Mouse (Mus musculus): ENCODE results near the gene Gm4881. TPM values are rescaled to one million over a fixed set of nuclear protein-coding genes. Genes with fewer than 3 reads are reported as not detected.

Gene Gm4881
- polyA plus RNA-seq, 1 experiment from 2014 or later, result 2.0 TPM

- Histone ChIP-seq H3K36me3 (peaks cover 3% of the 10 kb centered on the region), H3K27ac (replicated peaks) (peak within 1 kb of the TSS; percentile 86), H3K27me3 (replicated peaks) (no peaks in the 10 kb centered on the region), H3K9me3 (replicated peaks) (no peaks in the 10 kb centered on the region), H3K4me1 (peaks cover 14% of the 10 kb centered on the region), H3K4me2 (peak within 1 kb of the TSS; percentile 75), H3K4me3 (replicated peaks) (peak within 1 kb of the TSS; percentile 79), H3K9ac (replicated peaks) (peak within 1 kb of the TSS; percentile 90)
- peak; percentile 92 for ATAC-seq (ENCODE audit: low FRiP score)
- WGBS, result under 1% methylated on average over 45 of the region's 45 CpGs
These were observed 27.9 kb upstream of the Gm4881 start, which contains the start of gene Rabac1 for GRCm38 (mm10) chr7:24971972-24972893. Rabac1 (minus strand) TSS chr7:24972754.

- no peak for ATAC-seq (ENCODE audit: low FRiP score)
- H3K9ac ChIP-seq (replicated peaks), result peak overlapping the region; percentile 90
- 10% methylated on average over 19 of the region's 19 CpGs for WGBS
- H3K36me3 ChIP-seq, result 0 out of 2 replicates have a peak, but pooled peaks cover 3% of the 10 kb centered on the region
- H3K4me2 ChIP-seq, result peak overlapping the region; percentile 75
- no peaks in the 10 kb centered on the region for H3K27me3 ChIP-seq (replicated peaks)
- H3K4me3 ChIP-seq (replicated peaks), result peak overlapping the region; percentile 79
- H3K27ac ChIP-seq (replicated peaks), result peak overlapping the region; percentile 86
- H3K4me1 ChIP-seq, result peaks cover 14% of the 10 kb centered on the region
- H3K9me3 ChIP-seq (replicated peaks), result no peaks in the 10 kb centered on the region
These were observed 27.1 kb upstream of the Gm4881 start for GRCm38 (mm10) chr7:24971261-24971971.

- Histone ChIP-seq H3K27me3 (replicated peaks) (no peaks in the 10 kb centered on the region), H3K36me3 (0 out of 2 replicates have a peak, but pooled peaks cover 3% of the 10 kb centered on the region), H3K9me3 (replicated peaks) (no peaks in the 10 kb centered on the region), H3K9ac (replicated peaks) (no peak overlapping the region), H3K4me1 (peaks cover 14% of the 10 kb centered on the region), H3K4me2 (no peak overlapping the region), H3K4me3 (replicated peaks) (no peak overlapping the region), H3K27ac (replicated peaks) (no peak overlapping the region)
- WGBS, result 90% methylated on average over 3 of the region's 3 CpGs
- no peak for ATAC-seq (ENCODE audit: low FRiP score)
These were observed 26.0 kb upstream of the Gm4881 start for GRCm38 (mm10) chr7:24970341-24970740.

- H3K4me1 ChIP-seq, result peaks cover 12% of the 10 kb centered on the region
- no peak overlapping the region for H3K9ac ChIP-seq (replicated peaks)
- no peak overlapping the region for H3K27ac ChIP-seq (replicated peaks)
- no peak overlapping the region for H3K4me3 ChIP-seq (replicated peaks)
- no peaks in the 10 kb centered on the region for H3K27me3 ChIP-seq (replicated peaks)
- no peaks in the 10 kb centered on the region for H3K9me3 ChIP-seq (replicated peaks)
- 0 out of 2 replicates have a peak, but pooled peaks cover 3% of the 10 kb centered on the region for H3K36me3 ChIP-seq
- no peak overlapping the region for H3K4me2 ChIP-seq
- 75% methylated on average over 12 of the region's 12 CpGs for WGBS
- no peak for ATAC-seq (ENCODE audit: low FRiP score)
These were observed 25.5 kb upstream of the Gm4881 start for GRCm38 (mm10) chr7:24969805-24970204.

GRCm38 (mm10) chr7:24968463-24968862 is 24.2 kb upstream of the Gm4881 start:
- H3K9me3 ChIP-seq (replicated peaks), result no peaks in the 10 kb centered on the region
- H3K4me3 ChIP-seq (replicated peaks), result no peak overlapping the region
- H3K4me1 ChIP-seq, result peaks cover 12% of the 10 kb centered on the region
- no peak overlapping the region for H3K9ac ChIP-seq (replicated peaks)
- H3K4me2 ChIP-seq, result no peak overlapping the region
- H3K27ac ChIP-seq (replicated peaks), result no peak overlapping the region
- ATAC-seq (ENCODE audit: low FRiP score), result no peak
- H3K27me3 ChIP-seq (replicated peaks), result no peaks in the 10 kb centered on the region
- 77% methylated on average over 6 of the region's 6 CpGs for WGBS
- H3K36me3 ChIP-seq, result 0 out of 2 replicates have a peak, but pooled peaks cover 3% of the 10 kb centered on the region

GRCm38 (mm10) chr7:24967966-24968365 is 23.7 kb upstream of the Gm4881 start:
- no peak overlapping the region for H3K4me3 ChIP-seq (replicated peaks)
- ATAC-seq (ENCODE audit: low FRiP score), result no peak
- H3K9me3 ChIP-seq (replicated peaks), result no peaks in the 10 kb centered on the region
- no peaks in the 10 kb centered on the region for H3K27me3 ChIP-seq (replicated peaks)
- 0 out of 2 replicates have a peak, but pooled peaks cover 3% of the 10 kb centered on the region for H3K36me3 ChIP-seq
- H3K4me2 ChIP-seq, result no peak overlapping the region
- no peak overlapping the region for H3K27ac ChIP-seq (replicated peaks)
- 85% methylated on average over 8 of the region's 8 CpGs for whole genome bisulfite sequencing
- no peak overlapping the region for H3K9ac ChIP-seq (replicated peaks)
- H3K4me1 ChIP-seq, result peaks cover 12% of the 10 kb centered on the region

GRCm38 (mm10) chr7:24964897-24965535 is 20.7 kb upstream of the Gm4881 start:
- 15% methylated on average over 5 of the region's 5 CpGs for WGBS
- H3K9me3 ChIP-seq (replicated peaks), result no peaks in the 10 kb centered on the region
- no peak for ATAC-seq (ENCODE audit: low FRiP score)
- no peak overlapping the region for H3K9ac ChIP-seq (replicated peaks)
- no peaks in the 10 kb centered on the region for H3K27me3 ChIP-seq (replicated peaks)
- no peak overlapping the region for H3K4me3 ChIP-seq (replicated peaks)
- no peak overlapping the region for H3K4me2 ChIP-seq
- H3K36me3 ChIP-seq, result 0 out of 2 replicates have a peak, but pooled peaks cover 3% of the 10 kb centered on the region
- no peaks in the 10 kb centered on the region for H3K4me1 ChIP-seq
- no peak overlapping the region for H3K27ac ChIP-seq (replicated peaks)

GRCm38 (mm10) chr7:24964288-24964687 is 20.0 kb upstream of the Gm4881 start:
- no peaks in the 10 kb centered on the region for H3K9me3 ChIP-seq (replicated peaks)
- H3K36me3 ChIP-seq, result no peaks in the 10 kb centered on the region
- no peaks in the 10 kb centered on the region for H3K27me3 ChIP-seq (replicated peaks)
- H3K4me1 ChIP-seq, result no peaks in the 10 kb centered on the region
- ATAC-seq (ENCODE audit: low FRiP score), result no peak
- no peak overlapping the region for H3K9ac ChIP-seq (replicated peaks)
- H3K27ac ChIP-seq (replicated peaks), result no peak overlapping the region
- no peak overlapping the region for H3K4me2 ChIP-seq
- 82% methylated on average over 2 of the region's 2 CpGs for WGBS
- H3K4me3 ChIP-seq (replicated peaks), result no peak overlapping the region

- H3K9me3 ChIP-seq (replicated peaks), result no peaks in the 10 kb centered on the region
- H3K27ac ChIP-seq (replicated peaks), result no peak overlapping the region
- peaks cover 34% of the 10 kb centered on the region for H3K4me1 ChIP-seq
- peaks cover 56% of the 10 kb centered on the region for H3K27me3 ChIP-seq (replicated peaks)
- H3K4me3 ChIP-seq (replicated peaks), result peak overlapping the region; percentile 37
- no peak for ATAC-seq (ENCODE audit: low FRiP score)
- peak overlapping the region; percentile 62 for H3K4me2 ChIP-seq
- 5% methylated on average over 32 of the region's 33 CpGs for WGBS
- H3K36me3 ChIP-seq, result no peaks in the 10 kb centered on the region
- peak overlapping the region; percentile 41 for H3K9ac ChIP-seq (replicated peaks)
These were observed 10.9 kb upstream of the Gm4881 start for GRCm38 (mm10) chr7:24955226-24955625.

GRCm38 (mm10) chr7:24954450-24954849 is 10.2 kb upstream of the Gm4881 start:
- Histone ChIP-seq H3K27me3 (replicated peaks) (peaks cover 64% of the 10 kb centered on the region), H3K9me3 (replicated peaks) (no peaks in the 10 kb centered on the region), H3K4me2 (peak overlapping the region; percentile 62), H3K4me3 (replicated peaks) (peak overlapping the region; percentile 37), H3K9ac (replicated peaks) (peak overlapping the region; percentile 33; the same call in 1 of the 2 replicates), H3K4me1 (peaks cover 41% of the 10 kb centered on the region), H3K36me3 (no peaks in the 10 kb centered on the region), H3K27ac (replicated peaks) (no peak overlapping the region)
- no peak; the same call in 1 of the 2 replicates for ATAC-seq (ENCODE audit: low FRiP score)
- WGBS, result under 1% methylated on average over 30 of the region's 30 CpGs

- under 1% methylated on average over 24 of the region's 24 CpGs for WGBS
- H3K27me3 ChIP-seq (replicated peaks), result peaks cover 67% of the 10 kb centered on the region
- ATAC-seq (ENCODE audit: low FRiP score), result no peak
- no peaks in the 10 kb centered on the region for H3K36me3 ChIP-seq
- H3K4me3 ChIP-seq (replicated peaks), result peak overlapping the region; percentile 37
- no peaks in the 10 kb centered on the region for H3K9me3 ChIP-seq (replicated peaks)
- peak overlapping the region; percentile 30; the same call in 1 of the 2 replicates for H3K9ac ChIP-seq (replicated peaks)
- peaks cover 45% of the 10 kb centered on the region for H3K4me1 ChIP-seq
- H3K4me2 ChIP-seq, result peak overlapping the region; percentile 62
- H3K27ac ChIP-seq (replicated peaks), result no peak overlapping the region
These were observed 9.7 kb upstream of the Gm4881 start for GRCm38 (mm10) chr7:24953966-24954365.
